Mouse (Mus musculus) C2C12 (cell line): ENCODE measurements around the gene Chad. TPM values are rescaled to one million over a fixed set of nuclear protein-coding genes. Genes with fewer than 3 reads are reported as not detected.

Source experiments
- H3K27me3 ChIP-seq: one replicate; pipeline ENCODE4 v1.6.1; 2011; ENCODE audit not compliant: control insufficient read depth, insufficient read depth, insufficient read length
- H3K36me3 ChIP-seq: one replicate; pipeline ENCODE4 v1.6.1; 2011; ENCODE audit not compliant: control insufficient read depth, insufficient read depth
- H3K4me3 ChIP-seq: one replicate; pipeline ENCODE4 v1.5.1; 2011; ENCODE audit warnings: mild to moderate bottlenecking, control low read depth; ENCODE audit not compliant: poor library complexity, insufficient read depth, severe bottlenecking
- H3K79me2 ChIP-seq: one replicate; pipeline ENCODE4 v1.6.1; 2011; ENCODE audit not compliant: control insufficient read depth, insufficient read depth
- H3K79me3 ChIP-seq: one replicate; pipeline ENCODE4 v1.6.1; 2011; ENCODE audit warnings: low read depth, control low read depth
- H3ac ChIP-seq: one replicate; pipeline ENCODE3; 2011; ENCODE audit warnings: low read depth; ENCODE audit not compliant: control insufficient read depth, insufficient read length
- CEBPB ChIP-seq: IDR thresholded peaks from one replicate; pipeline ENCODE4 v1.6.1; 2011; ENCODE audit warnings: low read depth, mild to moderate bottlenecking, control low read depth, moderate library complexity
- CTCF ChIP-seq: IDR thresholded peaks from one replicate; pipeline ENCODE4 v1.5.1; 2011; ENCODE audit not compliant: control insufficient read depth, insufficient read depth, insufficient read length
- FOSL1 ChIP-seq: IDR thresholded peaks from one replicate; pipeline ENCODE4 v1.8.0; 2011; ENCODE audit warnings: mild to moderate bottlenecking, low read length; ENCODE audit not compliant: poor library complexity, insufficient read depth, severe bottlenecking
- MAX ChIP-seq: IDR thresholded peaks from one replicate; pipeline ENCODE4 v1.6.1; 2011; ENCODE audit warnings: mild to moderate bottlenecking, control low read depth
- MYOD1 ChIP-seq: IDR thresholded peaks from one replicate; pipeline ENCODE4 v1.6.1; 2011; ENCODE audit warnings: low read depth; ENCODE audit not compliant: control insufficient read depth, insufficient read length
- MYOG ChIP-seq: IDR thresholded peaks from one replicate; pipeline ENCODE4 v1.6.1; 2011; ENCODE audit not compliant: control insufficient read depth, insufficient read length; ENCODE audit errors: extremely low read depth
- USF1 ChIP-seq: IDR thresholded peaks from one replicate; pipeline ENCODE4 v1.6.1; 2011; ENCODE audit warnings: low read depth, mild to moderate bottlenecking, control low read depth, moderate library complexity
- polyA plus RNA-seq: library from polyadenylated mRNA; unstranded; fragments of >200 nt; fragmentation: generic; extraction: Trizol; gene quantifications from one replicate; pipeline ENCODE4 v1.2.1, GENCODE M21; 2012; ENCODE audit warnings: missing spikeins

The Chad gene
- polyA plus RNA-seq, 1 experiment = 0.12 TPM

- Histone ChIP-seq H3K79me2 (no peaks in the 10 kb centered on the region), H3ac (no peak overlapping the region), H3K36me3 (no peaks in the 10 kb centered on the region), H3K79me3 (no peaks in the 10 kb centered on the region), H3K27me3 (no peaks in the 10 kb centered on the region), H3K4me3 (no peak overlapping the region)
- no peak for TF ChIP-seq MYOG
- no peak for TF ChIP-seq USF1
- no peak for TF ChIP-seq FOSL1
- no peak for TF ChIP-seq MAX
Measured at GRCm38 (mm10) chr11:94558226-94558625, 6.6 kb upstream of the Chad start.

DNA sequence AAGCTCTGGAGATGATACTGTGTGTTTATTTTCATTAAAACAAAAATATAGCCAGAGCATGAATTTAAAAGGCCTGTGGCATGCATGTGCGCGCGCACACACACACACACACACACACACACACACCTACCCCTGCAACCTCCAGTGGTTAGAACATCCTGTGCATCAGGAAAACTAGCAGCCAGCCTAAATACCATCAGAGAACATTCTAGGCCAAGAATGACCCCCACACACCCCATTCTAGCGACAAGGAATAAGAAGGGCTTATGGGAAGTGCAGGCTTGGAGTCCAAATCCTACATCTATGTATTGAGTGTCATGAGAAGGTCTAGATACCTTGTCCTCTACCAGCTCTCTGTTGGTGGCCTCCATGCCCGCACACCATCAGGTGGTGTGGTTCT lies 1.5 kb upstream of the Chad start:
- no peaks in the 10 kb centered on the region for H3K27me3 ChIP-seq
- H3K79me2 ChIP-seq = no peaks in the 10 kb centered on the region
- H3ac ChIP-seq = no peak overlapping the region
- no peak overlapping the region for H3K4me3 ChIP-seq
- no peaks in the 10 kb centered on the region for H3K79me3 ChIP-seq
- no peak for TF ChIP-seq USF1
- no peak for TF ChIP-seq CTCF
- no peak for TF ChIP-seq CEBPB
- TF ChIP-seq MYOD1 = no peak
- no peak for TF ChIP-seq FOSL1
- TF ChIP-seq MAX = no peak
- no peak for TF ChIP-seq MYOG
- no peaks in the 10 kb centered on the region for H3K36me3 ChIP-seq

DNA sequence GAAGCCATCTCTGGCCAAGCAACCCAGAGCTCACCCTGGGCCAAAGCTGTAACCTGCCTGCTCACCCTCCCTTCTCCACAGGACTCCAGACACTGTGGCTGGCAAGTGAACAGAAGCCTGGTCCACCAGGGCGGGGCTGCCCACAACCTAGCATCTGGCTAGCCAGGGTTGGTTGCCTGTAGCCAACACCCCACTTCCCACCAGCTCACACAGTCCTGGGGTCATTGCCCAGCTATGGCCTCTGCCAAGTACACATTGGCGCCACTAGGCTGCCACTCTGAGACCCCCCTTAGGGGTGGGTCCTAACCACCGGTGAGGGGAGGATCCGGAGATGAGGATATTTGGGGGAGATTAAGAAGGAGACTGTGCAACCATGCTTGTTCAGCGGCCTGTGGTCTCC lies 1.0 kb upstream of the Chad start:
- Histone ChIP-seq H3K36me3 (no peaks in the 10 kb centered on the region), H3K4me3 (no peak overlapping the region), H3K79me2 (no peaks in the 10 kb centered on the region), H3K79me3 (no peaks in the 10 kb centered on the region), H3K27me3 (no peaks in the 10 kb centered on the region), H3ac (no peak overlapping the region)
- TF ChIP-seq MAX (no peak), FOSL1 (no peak), MYOG (no peak), CTCF (no peak), MYOD1 (no peak), USF1 (no peak), CEBPB (no peak)

GRCm38 (mm10) chr11:94565151-94565479 lies 268 bp downstream of the Chad start:
- Histone ChIP-seq H3K27me3 (no peaks in the 10 kb centered on the region), H3K36me3 (no peaks in the 10 kb centered on the region), H3ac (no peak overlapping the region), H3K4me3 (no peak overlapping the region), H3K79me3 (no peaks in the 10 kb centered on the region), H3K79me2 (no peaks in the 10 kb centered on the region)
- TF ChIP-seq MYOG = no peak

DNA sequence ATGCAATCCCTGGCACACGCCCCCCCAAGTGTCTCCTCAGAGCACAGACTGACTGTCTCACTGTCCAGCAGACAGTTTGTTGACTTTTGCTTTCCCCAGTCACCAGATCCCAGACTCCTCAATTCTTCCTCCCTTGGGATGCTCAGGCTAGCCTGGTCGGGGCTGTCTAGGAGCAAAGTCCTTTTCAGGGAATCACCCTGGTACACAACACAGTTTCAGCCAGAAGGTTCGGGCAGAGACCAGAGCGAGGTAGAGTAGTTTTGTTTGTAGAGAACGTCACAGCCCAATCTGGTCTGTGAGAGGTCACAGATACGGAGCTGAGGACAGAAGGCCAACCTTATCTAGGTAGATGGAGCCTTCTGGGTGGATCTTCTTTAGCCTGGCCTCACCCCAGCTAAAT lies 1.7 kb downstream of the Chad start:
- Histone ChIP-seq H3K79me2 (no peaks in the 10 kb centered on the region), H3K27me3 (no peaks in the 10 kb centered on the region), H3K36me3 (no peaks in the 10 kb centered on the region), H3K4me3 (no peak overlapping the region), H3ac (no peak overlapping the region), H3K79me3 (no peaks in the 10 kb centered on the region)
- TF ChIP-seq CEBPB (no peak), USF1 (no peak), CTCF (no peak), MYOG (no peak), MAX (no peak), MYOD1 (no peak), FOSL1 (no peak)

DNA sequence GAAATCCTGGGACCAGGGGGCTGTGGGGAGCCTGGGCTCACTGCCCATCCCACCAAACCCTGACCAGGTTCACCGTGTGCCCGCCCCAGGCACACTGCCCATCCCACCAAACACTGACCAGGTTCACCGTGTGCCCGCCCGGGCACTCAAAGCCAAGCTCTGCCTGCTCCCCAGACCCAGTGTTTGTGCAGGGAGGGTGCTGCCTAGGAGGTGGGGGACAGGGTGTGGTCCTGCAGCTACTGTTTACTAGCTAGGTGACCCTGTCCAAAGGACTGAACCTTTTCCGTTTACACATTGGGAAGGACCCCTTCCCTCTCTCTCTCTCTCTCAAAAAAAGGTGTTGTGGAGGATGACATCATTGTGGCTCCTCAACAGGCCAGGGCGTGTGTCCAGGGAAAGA lies 2.5 kb downstream of the Chad start:
- H3K79me2 ChIP-seq = no peaks in the 10 kb centered on the region
- H3K79me3 ChIP-seq = no peaks in the 10 kb centered on the region
- TF ChIP-seq MYOG (no peak), MAX (no peak), CEBPB (no peak), USF1 (no peak), FOSL1 (no peak), MYOD1 (no peak), CTCF (no peak)
- no peaks in the 10 kb centered on the region for H3K36me3 ChIP-seq
- no peak overlapping the region for H3ac ChIP-seq
- H3K4me3 ChIP-seq = no peak overlapping the region
- no peaks in the 10 kb centered on the region for H3K27me3 ChIP-seq
